ENCODE assay signal across 8 mouse cellular contexts in genomic region chr5:99252203-99253135, GRCm38 (mm10).
A peak's percentile ranks its signal among the peaks of the same experiment; 100 is the strongest.
DNase-seq lines count a peak whose midpoint lies in the region; ATAC-seq lines count a peak whose summit lies in the region.

No protein-coding gene starts in this region.

- H3K27me3 ChIP-seq in hindbrain, embryonic 15.5 days = peaks cover 5% of the 10 kb centered on the region; the same call in 1 of the 2 replicates

- peak overlapping the region; percentile 89 for H3K4me2 ChIP-seq in hindbrain, embryonic 15.5 days

- no peaks in the 10 kb centered on the region for H3K36me3 ChIP-seq in hindbrain, embryonic 15.5 days

- no peaks in the 10 kb centered on the region for H3K9me3 ChIP-seq in hindbrain, embryonic 15.5 days

- H3K27ac ChIP-seq in hindbrain, embryonic 15.5 days (replicated peaks) = peak overlapping the region; percentile 83

- peak overlapping the region; percentile 74 for H3K4me3 ChIP-seq in hindbrain, embryonic 15.5 days

- under 1% methylated on average over 78 of the region's 78 CpGs for WGBS in hindbrain, embryonic 15.5 days

- peak overlapping the region; percentile 72 for H3K9ac ChIP-seq in hindbrain, embryonic 15.5 days

- ATAC-seq in hindbrain, embryonic 15.5 days (ENCODE audit: low FRiP score, low read depth) = peak; percentile 93

- H3K4me1 ChIP-seq in hindbrain, embryonic 15.5 days (replicated peaks) = peaks cover 40% of the 10 kb centered on the region

- DNase-seq in WW6 (ENCODE audit: low read depth, low spot score) = peak; percentile 55
- DNase-seq in cerebellum, postnatal 36 days = peak; percentile 85 to 90
- peak; percentile 97 for DNase-seq in frontal cortex, postnatal 36 days (ENCODE audit: low spot score in 2 of 2)
- DNase-seq in left cerebral cortex, adult 11 months (ENCODE audit: low spot score) = peak; percentile 94
- DNase-seq in lung, postnatal 36 days = peak; percentile 96
- peak; percentile 96 for DNase-seq in retina, embryonic 14.5 days (ENCODE audit: low spot score)
- peak; percentile 97 for DNase-seq in thymus, postnatal 36 days

Comparison
In these comparisons a context has a peak if more than half of its experiments do, and no peak if none do; other contexts are left out.
1. Peak in every context shown above with its lines: DNase-seq, ATAC-seq, H3K4me3 ChIP-seq and H3K27ac ChIP-seq.